Mouse (Mus musculus) olfactory bulb, adult 2 months (tissue): ENCODE measurements around the gene Zfp106.

Experiments
- CTCF ChIP-seq: fragments of 200-500 bp; IDR thresholded peaks from 2 replicates; pipeline ENCODE4 v1.5.1; 2012; ENCODE audit warnings: low read depth, mild to moderate bottlenecking, low read length, moderate library complexity; ENCODE audit not compliant: insufficient read depth
- POLR2A ChIP-seq: fragments of 200-500 bp; IDR thresholded peaks from 2 replicates; pipeline ENCODE4 v1.6.1; 2012; ENCODE audit warnings: mild to moderate bottlenecking, low read depth, low read length, moderate library complexity; ENCODE audit not compliant: insufficient read depth

- TF ChIP-seq POLR2A (no peak), CTCF (no peak)
Observed at GRCm38 (mm10) chr2:120503992-120504391, 59.7 kb downstream of the Zfp106 start.
